Mouse (Mus musculus) ZHBTc4 (cell line): ENCODE measurements at regions not wholly inside any gene's neighbourhood (a gene's known extent, or its start where the extent isn't known, plus 50 kb on each side); places are given as distances from the start of the nearest gene placed in this dataset.

Source experiments
- DNase-seq: peaks from one replicate; pipeline ENCODE4 v3.0.0-alpha.2; 2011; ENCODE audit warnings: low read depth, low spot score

DNA sequence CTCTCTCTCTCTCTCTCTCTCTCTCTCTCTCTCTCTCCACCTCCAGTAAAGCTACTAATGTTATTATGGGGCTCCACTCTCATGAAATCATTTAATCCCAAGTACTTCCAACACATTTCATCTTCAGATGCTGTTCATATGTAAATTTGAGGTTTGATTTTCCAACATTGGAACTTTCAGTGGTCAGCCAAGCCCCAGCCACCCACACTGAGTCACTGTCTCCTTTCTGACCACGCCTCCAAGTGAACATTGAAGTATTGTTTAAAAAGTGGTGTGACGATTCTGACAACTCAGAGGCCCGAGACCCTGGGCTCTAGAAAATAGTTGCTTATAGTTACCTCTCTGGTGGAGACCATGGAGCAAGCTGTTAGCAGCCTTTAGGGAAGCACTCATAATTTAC is 313.3 kb downstream of the Qdpr start:
- no peak for DNase-seq

GRCm38 (mm10) chr5:45127971-45128370 is 322.1 kb downstream of the Qdpr start:
- DNase-seq, result no peak

GRCm38 (mm10) chr5:45121751-45122280 is 322.3 kb upstream of the Ldb2 start:
- no peak for DNase-seq

DNA sequence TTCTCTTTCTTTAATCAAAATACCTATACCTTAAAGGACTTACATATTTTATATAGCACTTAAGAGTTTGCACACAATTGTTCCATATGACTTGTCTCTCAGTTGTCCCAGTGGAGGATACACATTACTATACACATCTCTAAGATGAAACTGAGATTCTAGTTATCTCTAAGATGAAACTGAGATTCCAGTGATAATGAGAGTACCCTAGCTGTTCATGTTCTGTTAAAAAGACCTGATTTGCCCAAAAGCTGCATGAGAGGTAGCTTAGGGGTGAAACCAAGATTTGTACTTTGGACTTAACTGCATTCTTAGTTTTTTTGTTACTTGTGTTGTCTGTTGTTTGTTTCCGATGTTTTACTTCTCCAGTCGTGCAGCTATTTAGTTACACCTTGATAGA is 320.3 kb upstream of the Ldb2 start:
- no peak for DNase-seq

GRCm38 (mm10) chr5:45111246-45111645 is 311.8 kb upstream of the Ldb2 start:
- DNase-seq, result no peak

- DNase-seq, result no peak
These were observed 311.3 kb upstream of the Ldb2 start for GRCm38 (mm10) chr5:45110797-45111196.

GRCm38 (mm10) chr5:45105236-45105816 is 305.8 kb upstream of the Ldb2 start:
- no peak for DNase-seq

DNA sequence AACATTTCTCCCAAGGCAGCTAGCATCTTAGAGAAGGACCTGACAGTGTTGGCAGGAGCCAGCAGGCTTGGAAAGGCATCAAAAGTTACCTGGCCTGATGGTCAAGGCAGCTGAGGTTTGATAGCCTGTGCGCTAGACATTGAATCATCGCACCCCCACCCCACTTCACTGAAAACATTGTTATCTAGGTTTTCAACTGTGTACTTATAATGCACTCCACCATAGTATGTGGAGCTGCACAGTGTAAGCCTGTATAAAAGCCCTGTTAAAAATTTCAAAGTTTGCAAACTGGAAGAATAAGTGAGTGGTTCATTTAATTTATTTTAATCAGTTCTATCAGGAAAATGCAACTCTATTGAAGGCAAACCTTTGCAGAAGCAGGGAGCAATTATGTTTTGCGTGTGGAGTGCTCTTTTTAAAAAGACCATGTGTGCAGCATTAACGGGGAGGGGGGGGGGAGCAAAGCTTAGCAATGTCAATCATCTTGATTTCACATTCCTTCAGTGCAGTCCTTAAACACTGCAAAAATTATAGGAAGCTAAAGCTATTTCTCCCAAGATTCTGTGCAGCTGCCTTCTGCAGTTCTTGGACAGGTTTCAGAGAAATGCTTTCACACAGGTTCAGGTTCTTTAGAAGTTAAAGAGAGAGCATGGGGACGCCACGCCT is 304.4 kb upstream of the Ldb2 start:
- no peak for DNase-seq

GRCm38 (mm10) chr5:45102661-45103060 is 303.2 kb upstream of the Ldb2 start:
- no peak for DNase-seq

- DNase-seq, result no peak
These were observed 302.3 kb upstream of the Ldb2 start for GRCm38 (mm10) chr5:45101777-45102176.

DNA sequence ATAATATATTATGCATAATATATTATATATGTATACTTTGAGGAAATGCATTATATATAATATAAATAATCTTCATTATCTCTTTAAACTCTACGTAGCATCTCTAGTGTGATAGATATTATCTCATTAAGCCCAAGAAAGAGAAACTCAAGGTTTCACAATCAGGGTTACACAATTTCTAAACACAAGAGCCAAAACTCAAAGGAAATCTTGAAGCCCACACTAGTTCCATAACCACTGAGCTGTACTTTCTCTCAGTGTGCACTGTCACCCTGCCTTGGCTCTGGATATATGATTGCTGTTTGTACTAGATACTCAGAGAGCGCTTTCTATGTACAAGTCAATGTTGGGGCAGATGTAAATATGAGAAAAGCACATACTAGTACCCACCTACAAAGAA is 299.6 kb upstream of the Ldb2 start:
- no peak for DNase-seq

GRCm38 (mm10) chr5:45097941-45098340 is 298.5 kb upstream of the Ldb2 start:
- no peak for DNase-seq

DNA sequence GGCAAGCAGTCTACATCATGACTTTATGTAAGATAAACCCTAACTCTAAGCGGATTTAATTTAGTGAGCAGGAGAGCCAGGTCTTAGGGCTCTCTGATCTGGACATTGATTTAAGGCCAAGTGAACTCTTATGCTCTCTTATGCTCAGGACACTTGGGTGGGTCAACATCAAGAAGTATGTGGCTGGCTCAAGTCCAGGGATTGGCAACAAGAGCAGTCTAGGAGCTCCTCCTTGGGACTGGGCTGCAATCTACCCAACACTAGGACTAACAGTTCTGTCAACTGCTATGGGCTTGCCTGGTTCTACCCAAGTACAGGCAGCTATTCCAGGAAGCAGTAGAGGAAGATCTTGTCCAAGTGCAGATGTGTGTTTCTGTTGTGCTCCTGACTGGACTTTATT is 285.3 kb upstream of the Ldb2 start:
- DNase-seq, result no peak

DNA sequence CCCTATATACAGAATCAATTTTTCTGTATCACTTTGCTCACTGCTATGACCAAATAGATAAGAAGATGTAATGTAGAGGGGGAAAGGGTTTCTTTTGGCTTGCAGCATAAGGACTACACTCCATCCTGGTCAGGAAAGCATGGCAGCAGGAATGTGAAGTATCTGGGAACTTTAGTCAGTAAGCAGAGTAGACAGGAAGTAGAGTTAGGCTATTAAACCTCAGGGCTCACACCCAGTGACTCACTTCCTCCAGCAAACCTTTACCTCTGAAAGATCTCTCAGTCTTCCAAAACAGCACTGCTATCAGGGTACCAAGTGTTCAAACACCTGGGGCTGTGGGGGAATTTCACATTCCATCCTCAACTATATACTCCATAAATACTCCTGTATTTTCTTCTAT is 283.1 kb upstream of the Ldb2 start:
- DNase-seq, result no peak

DNA sequence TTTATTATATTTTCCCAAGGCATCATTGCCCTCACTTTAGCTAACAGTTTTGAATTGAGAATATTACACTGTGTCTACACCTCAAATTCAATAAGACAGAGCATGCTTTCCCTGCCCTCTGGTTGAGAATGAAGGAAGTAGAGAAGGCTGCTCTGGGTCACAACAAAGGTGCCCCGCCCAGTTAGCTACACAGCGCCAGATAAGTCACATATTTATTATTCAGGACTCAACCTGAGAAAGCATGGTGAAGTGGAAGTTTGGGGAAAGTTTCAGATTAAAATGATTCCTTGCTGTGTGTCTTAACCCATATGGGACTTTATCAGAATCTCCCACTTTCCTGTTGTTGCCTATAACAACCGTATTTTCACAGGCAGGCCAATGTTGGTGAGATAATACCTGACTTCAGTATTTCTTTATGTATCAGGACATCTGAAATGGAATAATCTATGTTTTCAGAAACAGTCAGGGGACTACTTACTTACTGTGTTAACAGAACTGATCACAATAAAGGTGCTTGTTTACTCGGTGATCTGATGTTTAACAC is 276.9 kb upstream of the Ldb2 start:
- DNase-seq, result no peak

DNA sequence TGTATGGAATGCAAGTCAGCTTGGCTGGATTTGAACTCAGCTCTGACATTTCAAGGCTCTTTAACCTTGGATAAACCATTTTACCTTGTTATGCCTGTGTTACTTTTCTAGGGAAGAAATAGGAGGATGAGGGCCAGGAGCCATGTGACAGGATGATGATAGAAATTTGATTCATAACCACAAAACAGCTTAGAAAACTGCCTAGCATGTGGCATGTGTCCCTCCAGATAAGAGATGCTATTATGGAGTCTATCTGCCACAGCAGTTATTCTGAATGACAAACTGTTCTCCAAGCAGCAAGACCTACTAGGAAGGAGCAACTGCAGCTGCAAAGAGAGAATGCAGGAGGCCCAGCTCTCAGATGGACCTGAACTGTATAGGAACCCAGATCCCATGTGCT is 275.7 kb upstream of the Ldb2 start:
- DNase-seq, result no peak

GRCm38 (mm10) chr5:45072529-45072928 is 273.0 kb upstream of the Ldb2 start:
- DNase-seq, result no peak

DNA sequence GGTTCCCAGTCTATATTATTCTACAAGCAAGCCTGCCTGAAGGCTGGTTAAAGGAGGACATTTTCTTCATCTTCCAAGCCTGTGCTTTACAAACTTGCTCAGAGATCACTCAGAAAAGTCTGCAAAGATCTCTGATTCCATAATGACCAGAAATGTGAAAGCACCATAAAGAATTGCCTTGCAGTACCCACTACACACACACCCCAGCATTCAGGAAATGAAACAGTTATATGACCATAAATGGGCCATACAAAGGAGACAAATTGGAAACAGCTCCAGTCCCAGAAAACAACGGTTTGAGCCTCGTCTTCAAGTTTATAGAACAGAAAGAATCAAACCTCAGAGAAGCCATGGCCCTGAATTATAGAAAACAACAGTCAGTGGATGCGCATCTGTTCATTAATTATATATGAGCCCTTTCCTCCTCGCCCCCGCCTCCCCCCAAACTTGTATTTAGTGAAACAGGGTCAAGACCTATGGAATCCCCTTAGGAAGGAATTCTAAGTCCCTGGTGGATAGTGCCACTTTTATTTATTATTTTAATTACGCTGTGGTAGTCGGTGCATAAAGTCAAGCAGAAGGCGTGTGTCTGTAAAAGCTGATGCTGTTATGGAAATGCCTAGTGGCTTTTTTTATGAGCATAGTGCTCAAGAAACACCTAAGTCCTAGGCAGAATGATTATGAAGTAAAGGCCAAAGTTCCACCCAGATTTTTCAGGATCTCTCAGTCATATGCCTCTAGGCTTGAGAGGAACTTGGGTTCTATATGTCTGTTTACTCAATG is 266.6 kb upstream of the Ldb2 start:
- no peak for DNase-seq

DNA sequence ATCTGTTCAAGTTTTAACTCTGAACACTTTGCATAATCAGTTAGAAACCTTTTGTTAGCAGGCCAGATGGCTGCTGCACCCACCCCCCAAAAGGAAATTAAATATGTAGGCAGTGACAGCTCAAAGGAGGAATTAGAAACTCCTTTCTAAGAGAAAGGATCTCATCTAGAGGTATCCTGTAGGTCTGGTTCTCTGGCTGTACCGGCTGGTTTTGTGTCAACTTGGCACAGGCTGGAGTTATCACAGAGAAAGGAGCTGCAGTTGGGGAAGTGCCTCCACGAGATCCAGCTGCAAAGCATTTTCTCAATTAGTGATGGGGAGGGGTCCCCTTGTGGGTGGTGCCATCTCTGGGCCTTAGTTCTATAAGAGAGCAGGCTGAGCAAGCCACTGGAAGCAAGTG is 263.1 kb upstream of the Ldb2 start:
- no peak for DNase-seq

- no peak for DNase-seq
These were observed 255.9 kb upstream of the Ldb2 start for GRCm38 (mm10) chr5:45055276-45055959.

GRCm38 (mm10) chr5:45049410-45049809 is 249.9 kb upstream of the Ldb2 start:
- no peak for DNase-seq

- DNase-seq, result no peak
These were observed 243.4 kb upstream of the Ldb2 start for GRCm38 (mm10) chr5:45042914-45043313.
